Mouse (Mus musculus) hindbrain, embryonic 10.5 days (tissue): Measurements from ENCODE around the gene Adgrd1. TPM values are rescaled to one million over a fixed set of nuclear protein-coding genes. Genes with fewer than 3 reads are reported as not detected.

Experiments
- DNase-seq: peaks from one replicate; pipeline ENCODE4 v3.0.0-alpha.2; 2017; ENCODE audit warnings: low spot score
- H3K27ac ChIP-seq: fragments of 300-500 bp; sonication (generic); 2 replicates; pipeline ENCODE4 v1.5.1; 2016; ENCODE audit warnings: mild to moderate bottlenecking, moderate library complexity
- H3K27me3 ChIP-seq: fragments of 300-500 bp; sonication (generic); 2 replicates; pipeline ENCODE4 v1.6.1; 2016; ENCODE audit warnings: mild to moderate bottlenecking; ENCODE audit not compliant: poor library complexity, insufficient read depth, severe bottlenecking
- H3K36me3 ChIP-seq: fragments of 300-500 bp; sonication (generic); 2 replicates; pipeline ENCODE4 v1.6.1; 2016; ENCODE audit warnings: mild to moderate bottlenecking, moderate library complexity
- H3K4me1 ChIP-seq: fragments of 300-500 bp; sonication (generic); replicated peaks from 2 replicates; pipeline ENCODE4 v1.6.1; 2016; ENCODE audit warnings: mild to moderate bottlenecking
- H3K4me3 ChIP-seq: fragments of 300-500 bp; sonication (generic); 2 replicates; pipeline ENCODE4 v1.5.1; 2016; ENCODE audit warnings: mild to moderate bottlenecking, moderate library complexity
- H3K9me3 ChIP-seq: fragments of 300-500 bp; sonication (generic); 2 replicates; pipeline ENCODE4 v1.6.1; 2016; ENCODE audit warnings: mild to moderate bottlenecking, moderate library complexity
- WGBS: fragments of 180-500 bp; shearing (Covaris S2); methylation state at CpG from one replicate; pipeline ENCODE4 v1.1.7; 2016; 5-methylcytosine and 5-hydroxymethylcytosine counted together
- polyA plus RNA-seq: library from polyadenylated mRNA; unstranded; fragments of >200 nt; fragmentation: Nextera tagmentation; extraction: Ambion mirVana; gene quantifications from 2 replicates; pipeline ENCODE4 v1.2.1, GENCODE M21; 2016

The Adgrd1 gene
- polyA plus RNA-seq, 1 experiment from 2014 or later = 0.13 TPM

GRCm38 (mm10) chr5:129190077-129190476, 93.5 kb downstream of the Adgrd1 start:
- H3K4me1 ChIP-seq = peaks cover 48% of the 10 kb centered on the region
- H3K27ac ChIP-seq = peak overlapping the region; percentile 64
- H3K4me3 ChIP-seq = no peak overlapping the region
- 70% methylated on average over 7 of the region's 7 CpGs for WGBS
- DNase-seq = no peak
- no peaks in the 10 kb centered on the region for H3K27me3 ChIP-seq
- no peaks in the 10 kb centered on the region for H3K9me3 ChIP-seq
- no peaks in the 10 kb centered on the region for H3K36me3 ChIP-seq

- peak overlapping the region; percentile 62; the same call in 1 of the 2 replicates for H3K27ac ChIP-seq
- no peak overlapping the region for H3K4me3 ChIP-seq
- WGBS = 67% methylated on average over 9 of the region's 9 CpGs
- no peaks in the 10 kb centered on the region for H3K36me3 ChIP-seq
- H3K27me3 ChIP-seq = peaks cover 5% of the 10 kb centered on the region; the same call in 1 of the 2 replicates
- no peaks in the 10 kb centered on the region for H3K9me3 ChIP-seq
- peaks cover 31% of the 10 kb centered on the region for H3K4me1 ChIP-seq
- DNase-seq = no peak
Measured at GRCm38 (mm10) chr5:129196501-129196900, 100.0 kb downstream of the Adgrd1 start.

- 60% methylated on average over 9 of the region's 9 CpGs for WGBS
- H3K27ac ChIP-seq = peak overlapping the region; percentile 81
Measured at GRCm38 (mm10) chr5:129196971-129197519, 100.5 kb downstream of the Adgrd1 start.

GRCm38 (mm10) chr5:129200132-129200531, 103.6 kb downstream of the Adgrd1 start:
- H3K36me3 ChIP-seq = no peaks in the 10 kb centered on the region
- no peak overlapping the region for H3K27ac ChIP-seq
- H3K9me3 ChIP-seq = no peaks in the 10 kb centered on the region
- DNase-seq = no peak
- peaks cover 5% of the 10 kb centered on the region; the same call in 1 of the 2 replicates for H3K27me3 ChIP-seq
- H3K4me3 ChIP-seq = no peak overlapping the region
- H3K4me1 ChIP-seq = peaks cover 24% of the 10 kb centered on the region
- 86% methylated on average over 3 of the region's 3 CpGs for WGBS

More at GRCm38 (mm10) chr5:129196971-129197519, 100.5 kb downstream of the Adgrd1 start:
- DNase-seq = no peak
- H3K27me3 ChIP-seq = peaks cover 5% of the 10 kb centered on the region; the same call in 1 of the 2 replicates
- no peaks in the 10 kb centered on the region for H3K9me3 ChIP-seq
- peaks cover 28% of the 10 kb centered on the region for H3K4me1 ChIP-seq
- H3K4me3 ChIP-seq = no peak overlapping the region
- H3K36me3 ChIP-seq = no peaks in the 10 kb centered on the region

GRCm38 (mm10) chr5:129208279-129208678, 111.7 kb downstream of the Adgrd1 start:
- H3K4me3 ChIP-seq = no peak overlapping the region
- H3K4me1 ChIP-seq = peaks cover 14% of the 10 kb centered on the region
- no peaks in the 10 kb centered on the region for H3K36me3 ChIP-seq
- H3K9me3 ChIP-seq = no peaks in the 10 kb centered on the region
- DNase-seq = no peak
- H3K27ac ChIP-seq = no peak overlapping the region
- 0 out of 2 replicates have a peak, but pooled peaks cover 14% of the 10 kb centered on the region for H3K27me3 ChIP-seq

- Histone ChIP-seq H3K27me3 (0 out of 2 replicates have a peak, but pooled peaks cover 14% of the 10 kb centered on the region), H3K9me3 (no peaks in the 10 kb centered on the region), H3K4me1 (peaks cover 16% of the 10 kb centered on the region), H3K4me3 (no peak overlapping the region), H3K36me3 (no peaks in the 10 kb centered on the region), H3K27ac (no peak overlapping the region)
- DNase-seq = no peak
- WGBS = 73% methylated on average over 4 of the region's 4 CpGs
Measured at GRCm38 (mm10) chr5:129208845-129209244, 112.3 kb downstream of the Adgrd1 start.

GRCm38 (mm10) chr5:129211385-129212031, 115.0 kb downstream of the Adgrd1 start:
- WGBS = 62% methylated on average over 14 of the region's 14 CpGs
- Histone ChIP-seq H3K36me3 (no peaks in the 10 kb centered on the region), H3K4me3 (no peak overlapping the region), H3K4me1 (peaks cover 24% of the 10 kb centered on the region), H3K9me3 (no peaks in the 10 kb centered on the region), H3K27ac (no peak overlapping the region), H3K27me3 (0 out of 2 replicates have a peak, but pooled peaks cover 14% of the 10 kb centered on the region)
- DNase-seq = no peak

- Histone ChIP-seq H3K4me1 (peaks cover 43% of the 10 kb centered on the region), H3K36me3 (no peaks in the 10 kb centered on the region), H3K27me3 (0 out of 2 replicates have a peak, but pooled peaks cover 11% of the 10 kb centered on the region), H3K4me3 (no peak overlapping the region), H3K27ac (peak overlapping the region; percentile 62; the same call in 1 of the 2 replicates), H3K9me3 (no peaks in the 10 kb centered on the region)
- WGBS = 47% methylated on average over 9 of the region's 9 CpGs
- peak; percentile 40 for DNase-seq
Measured at GRCm38 (mm10) chr5:129214023-129214422, 117.5 kb downstream of the Adgrd1 start.

GRCm38 (mm10) chr5:129216001-129216400, 119.5 kb downstream of the Adgrd1 start:
- Histone ChIP-seq H3K4me1 (peaks cover 45% of the 10 kb centered on the region), H3K36me3 (no peaks in the 10 kb centered on the region), H3K9me3 (peaks cover 6% of the 10 kb centered on the region), H3K4me3 (no peak overlapping the region), H3K27me3 (0 out of 2 replicates have a peak, but pooled peaks cover 8% of the 10 kb centered on the region), H3K27ac (no peak overlapping the region)
- 87% methylated on average over 2 of the region's 2 CpGs for WGBS
- DNase-seq = no peak

GRCm38 (mm10) chr5:129217481-129218221, 121.1 kb downstream of the Adgrd1 start:
- Histone ChIP-seq H3K4me1 (peaks cover 38% of the 10 kb centered on the region), H3K27me3 (0 out of 2 replicates have a peak, but pooled peaks cover 3% of the 10 kb centered on the region), H3K9me3 (peaks cover 6% of the 10 kb centered on the region), H3K4me3 (peak overlapping the region; percentile 36), H3K27ac (peak overlapping the region; percentile 90), H3K36me3 (no peaks in the 10 kb centered on the region)
- peak; percentile 62 for DNase-seq
- 9% methylated on average over 22 of the region's 22 CpGs for WGBS

GRCm38 (mm10) chr5:129218222-129218505, 121.6 kb downstream of the Adgrd1 start:
- WGBS = 1% methylated on average over 3 of the region's 3 CpGs
- DNase-seq = peak; percentile 59

GRCm38 (mm10) chr5:129218537-129218981, 122.0 kb downstream of the Adgrd1 start:
- H3K9me3 ChIP-seq = peaks cover 6% of the 10 kb centered on the region
- H3K27ac ChIP-seq = peak overlapping the region; percentile 90
- WGBS = 9% methylated on average over 8 of the region's 8 CpGs
- no peaks in the 10 kb centered on the region for H3K27me3 ChIP-seq
- H3K4me3 ChIP-seq = peak overlapping the region; percentile 40
- peak; percentile 70 for DNase-seq
- H3K36me3 ChIP-seq = no peaks in the 10 kb centered on the region
- peaks cover 38% of the 10 kb centered on the region for H3K4me1 ChIP-seq

More at GRCm38 (mm10) chr5:129218222-129218505, 121.6 kb downstream of the Adgrd1 start:
- peaks cover 6% of the 10 kb centered on the region for H3K9me3 ChIP-seq
- no peaks in the 10 kb centered on the region for H3K27me3 ChIP-seq
- peak overlapping the region; percentile 90 for H3K27ac ChIP-seq
- no peaks in the 10 kb centered on the region for H3K36me3 ChIP-seq
- H3K4me1 ChIP-seq = peaks cover 38% of the 10 kb centered on the region
- H3K4me3 ChIP-seq = peak overlapping the region; percentile 36
